In the genomic region with DNA sequence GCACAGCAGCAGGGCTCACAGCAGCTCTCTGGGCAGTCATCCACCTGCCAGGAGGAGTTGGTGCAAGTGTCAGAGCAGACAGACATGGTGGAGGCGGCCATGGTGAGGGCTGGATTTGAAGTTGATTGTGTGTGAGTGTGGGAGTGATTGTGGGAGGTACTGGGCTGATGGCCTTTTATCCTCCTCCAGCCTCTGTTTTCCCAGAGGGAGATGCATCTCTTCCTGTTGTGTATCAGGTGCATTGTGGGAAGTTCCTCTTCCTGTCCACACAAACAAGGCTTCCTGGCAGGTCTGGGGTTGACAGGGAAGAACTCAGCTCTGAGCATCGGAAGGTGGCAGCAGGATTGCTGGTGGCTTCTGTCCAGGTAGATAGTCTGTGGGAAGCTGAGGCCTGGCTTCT, we compare ENCODE assay signal across 33 mouse cellular contexts. TPM values are rescaled to one million over a fixed set of nuclear protein-coding genes. Genes with fewer than 3 reads are reported as not detected.
"Had no signal": no experiment of that assay in that cellular context is flagged by ENCODE, and none has a peak within 500 bp of the region (broad histone marks: within the 10 kb centered on the region; RNA-seq: fewer than 3 reads in every experiment).

Gm9639 (minus strand) TSS at position 101 of the 400 bp plus-strand sequence.

- H3K27ac ChIP-seq: kidney, postnatal 0 days; layer of hippocampus, adult 2 months; limb, embryonic 10.5 days; limb, embryonic 13.5 days; liver, embryonic 12.5 days; liver, embryonic 15.5 days; lung, embryonic 15.5 days; midbrain, embryonic 12.5 days had no signal

- ATAC-seq: intestine, postnatal 0 days; liver, embryonic 12.5 days had no signal

- H3K4me1 ChIP-seq: liver, embryonic 15.5 days; lung, embryonic 15.5 days had no signal

- H3K4me2 ChIP-seq: limb, embryonic 13.5 days; liver, embryonic 12.5 days; liver, embryonic 15.5 days; lung, embryonic 15.5 days; midbrain, embryonic 12.5 days had no signal

- DNase-seq: kidney, adult 2 months; kidney, postnatal 25 days; layer of hippocampus, adult 9-11 months; liver; lung, adult 18-20 months; lung, postnatal 10 days; lung, postnatal 36 days; thymus, adult 18-20 months; thymus, postnatal 36 days had no signal

- H3K36me3 ChIP-seq: limb, embryonic 10.5 days; limb, embryonic 13.5 days; liver, embryonic 12.5 days; liver, embryonic 15.5 days; lung, embryonic 15.5 days; midbrain, embryonic 12.5 days had no signal

- H3K9me3 ChIP-seq: limb, embryonic 10.5 days; limb, embryonic 13.5 days; liver, embryonic 12.5 days; liver, embryonic 15.5 days; lung, embryonic 15.5 days; megakaryocyte, embryonic 14.5 days; midbrain, embryonic 12.5 days had no signal

- H3K4me3 ChIP-seq: layer of hippocampus, adult 2 months; limb, embryonic 10.5 days; limb, embryonic 13.5 days; liver, embryonic 12.5 days; liver, embryonic 15.5 days; lung, embryonic 15.5 days; megakaryocyte, embryonic 14.5 days; midbrain, embryonic 12.5 days; myocyte had no signal

- H3K27me3 ChIP-seq: limb, embryonic 13.5 days; liver, embryonic 12.5 days; liver, embryonic 15.5 days; lung, embryonic 15.5 days; midbrain, embryonic 12.5 days had no signal

- H3K9ac ChIP-seq: limb, embryonic 13.5 days; liver, embryonic 12.5 days; liver, embryonic 15.5 days; lung, embryonic 15.5 days; midbrain, embryonic 12.5 days had no signal

RNA-seq across cellular contexts. Expression of gene Gm9639, which starts in this region (rescaled TPM):
- total RNA-seq: layer of hippocampus, adult 2 months; layer of hippocampus, postnatal 25 days; left cerebral cortex, adult 18-20 months; left cerebral cortex, postnatal 25 days; monocyte, adult 5-6 weeks had no signal
- polyA plus RNA-seq: intestine, postnatal 0 days; kidney, adult 2 months; kidney, embryonic 14.5 days; kidney, postnatal 0 days; large intestine, adult 2 months; limb, embryonic 10.5 days; limb, embryonic 13.5 days; liver, embryonic 12.5 days; liver, embryonic 15.5 days; lung, embryonic 15.5 days; midbrain, embryonic 12.5 days; myocyte; neural tube, embryonic 11.5 days; neural tube, embryonic 14.5 days; small intestine, adult 2 months; spleen, adult 2 months; stomach, embryonic 16.5 days; testis, adult 2 months; urinary bladder, adult 2 months had no signal
